Mouse (Mus musculus) ZHBTc4 (cell line): ENCODE data around the gene Olfr132.

ENCODE experiments used
- DNase-seq: peaks from one replicate; pipeline ENCODE4 v3.0.0-alpha.2; 2011; ENCODE audit warnings: low read depth, low spot score

The Olfr132 gene

GRCm38 (mm10) chr17:38134426-38134825 lies at the start of gene Olfr132:
Olfr132 (minus strand) TSS chr17:38134526.
- no peak for DNase-seq

- no peak for DNase-seq
Measured at GRCm38 (mm10) chr17:38171088-38171487, 36.8 kb upstream of the Olfr132 start, which contains the start of gene Olfr134. Olfr134 (plus strand) TSS chr17:38171388.

- DNase-seq = no peak
Measured at GRCm38 (mm10) chr17:38144981-38145380, 10.7 kb upstream of the Olfr132 start, which contains the start of gene Olfr133. Olfr133 (plus strand) TSS chr17:38145281.

GRCm38 (mm10) chr17:38125371-38125770 lies 9.0 kb downstream of the Olfr132 start:
- DNase-seq = peak; percentile 59

GRCm38 (mm10) chr17:38124199-38124598 lies 10.1 kb downstream of the Olfr132 start:
- peak; percentile 66 for DNase-seq

GRCm38 (mm10) chr17:38088593-38088992 lies 45.7 kb downstream of the Olfr132 start, which contains the start of gene Olfr131:
Olfr131 (minus strand) TSS chr17:38088693.
- DNase-seq = no peak

GRCm38 (mm10) chr17:38082364-38082763 lies 52.0 kb downstream of the Olfr132 start:
- DNase-seq = no peak
